In genomic region chr14:54686522-54687143, GRCm38 (mm10) we compare ENCODE assay signal across 7 mouse cellular contexts. TPM values are rescaled to one million over a fixed set of nuclear protein-coding genes. Genes with fewer than 3 reads are reported as not detected.
A peak's percentile ranks its signal among the peaks of the same experiment; 100 is the strongest.
DNase-seq lines count a peak whose midpoint lies in the region; ATAC-seq and TF ChIP-seq lines count a peak whose summit lies in the region.

Acin1 (minus strand) TSS chr14:54686931.

- DNase-seq in adrenal gland, postnatal 10 days: peak; percentile 100
- DNase-seq in embryonic facial prominence, embryonic 10.5 days (ENCODE audit: low spot score): peak; percentile 99
- peak; percentile 95 for DNase-seq in gonadal fat pad, adult 2 months (ENCODE audit: low read depth)
- DNase-seq in left cerebral cortex, postnatal 4 days: peak; percentile 100

- peak within 1 kb of the TSS; percentile 75 for H3K4me3 ChIP-seq in embryonic facial prominence, embryonic 10.5 days
- H3K4me3 ChIP-seq in intestine, postnatal 0 days (ENCODE audit: low read depth, low read length): peak within 1 kb of the TSS; percentile 70
- H3K4me3 ChIP-seq in midbrain, embryonic 12.5 days: peak within 1 kb of the TSS; percentile 75
- peak within 1 kb of the TSS; percentile 95 for H3K4me3 ChIP-seq in small intestine, adult 2 months (ENCODE audit: low read depth, low read length)

- TF ChIP-seq POLR2A in small intestine, adult 2 months (IDR thresholded peaks at IDR 0.05; ENCODE audit: low read depth, low read length): peak; percentile 81; the same call in 1 of the 2 replicates

- H3K27me3 ChIP-seq in embryonic facial prominence, embryonic 10.5 days (replicated peaks; ENCODE audit: low read depth, poor library complexity, severe bottlenecking): no peaks in the 10 kb centered on the region
- H3K27me3 ChIP-seq in intestine, postnatal 0 days (replicated peaks; ENCODE audit: control insufficient read depth, insufficient read depth, low read length): no peaks in the 10 kb centered on the region
- no peaks in the 10 kb centered on the region for H3K27me3 ChIP-seq in midbrain, embryonic 12.5 days
- H3K27me3 ChIP-seq in small intestine, adult 2 months (ENCODE audit: control insufficient read depth, insufficient read depth, low read length): no peaks in the 10 kb centered on the region

- peak within 1 kb of the TSS; percentile 93 for H3K27ac ChIP-seq in embryonic facial prominence, embryonic 10.5 days (replicated peaks)
- peak within 1 kb of the TSS; percentile 92 for H3K27ac ChIP-seq in intestine, postnatal 0 days (ENCODE audit: low read depth, low read length)
- H3K27ac ChIP-seq in midbrain, embryonic 12.5 days (replicated peaks): peak within 1 kb of the TSS; percentile 92
- H3K27ac ChIP-seq in small intestine, adult 2 months (ENCODE audit: insufficient read depth, low read depth, low read length): peak within 1 kb of the TSS; percentile 99

- no peaks in the 10 kb centered on the region for H3K9me3 ChIP-seq in embryonic facial prominence, embryonic 10.5 days
- H3K9me3 ChIP-seq in intestine, postnatal 0 days (ENCODE audit: control insufficient read depth): no peaks in the 10 kb centered on the region
- no peaks in the 10 kb centered on the region for H3K9me3 ChIP-seq in midbrain, embryonic 12.5 days

- H3K4me1 ChIP-seq in embryonic facial prominence, embryonic 10.5 days: peaks cover 26% of the 10 kb centered on the region
- H3K4me1 ChIP-seq in intestine, postnatal 0 days (replicated peaks; ENCODE audit: control insufficient read depth, insufficient read depth, low read length): peaks cover 6% of the 10 kb centered on the region
- H3K4me1 ChIP-seq in midbrain, embryonic 12.5 days: peaks cover 23% of the 10 kb centered on the region
- H3K4me1 ChIP-seq in small intestine, adult 2 months (ENCODE audit: control insufficient read depth, insufficient read depth, insufficient read length, low read length): peaks cover 2% of the 10 kb centered on the region; the same call in 1 of the 2 replicates

- intact Hi-C loops in left cerebral cortex, postnatal 4 days (cut with DNase I): no loop called here

- no peak for TF ChIP-seq CTCF in intestine, postnatal 0 days (IDR thresholded peaks at IDR 0.05; ENCODE audit: low read depth)
- no peak for TF ChIP-seq CTCF in small intestine, adult 2 months (IDR thresholded peaks at IDR 0.05; ENCODE audit: extremely low read depth, insufficient read length, insufficient replicate concordance, low read depth, low read length)

- peak within 1 kb of the TSS; percentile 72 for H3K4me2 ChIP-seq in intestine, postnatal 0 days (replicated peaks; ENCODE audit: low read depth)
- peak within 1 kb of the TSS; percentile 83 for H3K4me2 ChIP-seq in midbrain, embryonic 12.5 days (replicated peaks)

- ATAC-seq in intestine, postnatal 0 days: peak; percentile 97
- peak; percentile 97 for ATAC-seq in midbrain, embryonic 12.5 days (ENCODE audit: low FRiP score, low read depth)

- H3K9ac ChIP-seq in intestine, postnatal 0 days (ENCODE audit: low read depth, low read length): peak within 1 kb of the TSS; percentile 75
- H3K9ac ChIP-seq in midbrain, embryonic 12.5 days (replicated peaks): peak within 1 kb of the TSS; percentile 83

- under 1% methylated on average over 44 of the region's 44 CpGs for WGBS in embryonic facial prominence, embryonic 10.5 days
- under 1% methylated on average over 44 of the region's 44 CpGs for WGBS in intestine, postnatal 0 days
- under 1% methylated on average over 44 of the region's 44 CpGs for WGBS in midbrain, embryonic 12.5 days
- under 1% methylated on average over 44 of the region's 44 CpGs for WGBS in small intestine, adult 2 months

- H3K36me3 ChIP-seq in embryonic facial prominence, embryonic 10.5 days (replicated peaks): peaks cover 54% of the 10 kb centered on the region
- H3K36me3 ChIP-seq in intestine, postnatal 0 days (ENCODE audit: control insufficient read depth, insufficient read depth): peaks cover 33% of the 10 kb centered on the region
- H3K36me3 ChIP-seq in midbrain, embryonic 12.5 days: peaks cover 46% of the 10 kb centered on the region
- peaks cover 28% of the 10 kb centered on the region for H3K36me3 ChIP-seq in small intestine, adult 2 months (ENCODE audit: control insufficient read depth, insufficient read depth, low read length)

RNA-seq across cellular contexts. Expression of gene Acin1, which starts in this region (rescaled TPM):
- total RNA-seq in adrenal gland, postnatal 10 days (2021): 100 to 1,000 TPM; 132 to 167 TPM
- 150 and 152 TPM in 2 replicates for polyA plus RNA-seq in embryonic facial prominence, embryonic 10.5 days (2016; fragmentation: Nextera tagmentation; extraction: Ambion mirVana)
- polyA plus RNA-seq in gonadal fat pad, adult 2 months (2012; rRNA removed): 94.9 and 98.3 TPM in 2 replicates
- 49.9 and 57.4 TPM in 2 replicates for polyA plus RNA-seq in intestine, postnatal 0 days (2015; fragmentation: Nextera tagmentation; extraction: Ambion mirVana)
- total RNA-seq in left cerebral cortex, postnatal 4 days (2021): 100 to 1,000 TPM; 273 to 279 TPM
- 176 and 178 TPM in 2 replicates for polyA plus RNA-seq in midbrain, embryonic 12.5 days (2016; fragmentation: Nextera tagmentation; extraction: Ambion mirVana)
- polyA plus RNA-seq in small intestine, adult 2 months (2012; rRNA removed): 32.5 and 76.4 TPM in 2 replicates

Comparison
In these comparisons a context has a peak if more than half of its experiments do, and no peak if none do; other contexts are left out.
1. Peak in every context shown above with its lines: DNase-seq, ATAC-seq, H3K4me3 ChIP-seq and H3K27ac ChIP-seq.